Mouse (Mus musculus) lung, adult 2 months (tissue): ENCODE data around the gene Gpnmb.

Experiments
- CTCF ChIP-seq: fragments of 200-500 bp; IDR thresholded peaks from 2 replicates; pipeline ENCODE4 v1.5.1; 2011; ENCODE audit warnings: mild to moderate bottlenecking, low read length, control low read depth; ENCODE audit not compliant: insufficient read depth
- POLR2A ChIP-seq: fragments of 200-500 bp; IDR thresholded peaks from 2 replicates; pipeline ENCODE4 v1.6.1; 2011; ENCODE audit warnings: low read depth, mild to moderate bottlenecking, control low read depth, low read length, borderline replicate concordance; ENCODE audit errors: extremely low read depth

DNA sequence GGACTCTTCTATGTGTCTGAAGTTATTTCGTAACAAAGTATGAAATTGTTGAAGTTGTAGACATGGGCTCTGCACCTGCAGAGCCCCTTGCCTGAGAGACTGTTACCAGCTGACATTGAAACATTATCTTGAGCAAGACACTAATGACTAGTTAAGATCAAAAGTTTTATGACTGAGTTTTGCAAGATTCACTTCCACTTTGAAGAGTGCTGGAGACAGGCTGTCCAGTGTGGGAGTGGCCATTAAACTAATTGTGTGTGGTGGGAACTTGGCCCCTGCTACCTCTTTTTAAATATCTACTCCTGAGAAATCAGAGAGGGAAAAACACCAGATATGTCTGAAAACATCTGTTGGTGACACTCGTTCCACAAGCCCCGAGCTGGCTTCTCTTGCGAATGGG lies 5.1 kb upstream of the Gpnmb start:
- TF ChIP-seq CTCF (no peak), POLR2A (no peak)
